ENCODE assay signal across 10 mouse cellular contexts in the genomic region with DNA sequence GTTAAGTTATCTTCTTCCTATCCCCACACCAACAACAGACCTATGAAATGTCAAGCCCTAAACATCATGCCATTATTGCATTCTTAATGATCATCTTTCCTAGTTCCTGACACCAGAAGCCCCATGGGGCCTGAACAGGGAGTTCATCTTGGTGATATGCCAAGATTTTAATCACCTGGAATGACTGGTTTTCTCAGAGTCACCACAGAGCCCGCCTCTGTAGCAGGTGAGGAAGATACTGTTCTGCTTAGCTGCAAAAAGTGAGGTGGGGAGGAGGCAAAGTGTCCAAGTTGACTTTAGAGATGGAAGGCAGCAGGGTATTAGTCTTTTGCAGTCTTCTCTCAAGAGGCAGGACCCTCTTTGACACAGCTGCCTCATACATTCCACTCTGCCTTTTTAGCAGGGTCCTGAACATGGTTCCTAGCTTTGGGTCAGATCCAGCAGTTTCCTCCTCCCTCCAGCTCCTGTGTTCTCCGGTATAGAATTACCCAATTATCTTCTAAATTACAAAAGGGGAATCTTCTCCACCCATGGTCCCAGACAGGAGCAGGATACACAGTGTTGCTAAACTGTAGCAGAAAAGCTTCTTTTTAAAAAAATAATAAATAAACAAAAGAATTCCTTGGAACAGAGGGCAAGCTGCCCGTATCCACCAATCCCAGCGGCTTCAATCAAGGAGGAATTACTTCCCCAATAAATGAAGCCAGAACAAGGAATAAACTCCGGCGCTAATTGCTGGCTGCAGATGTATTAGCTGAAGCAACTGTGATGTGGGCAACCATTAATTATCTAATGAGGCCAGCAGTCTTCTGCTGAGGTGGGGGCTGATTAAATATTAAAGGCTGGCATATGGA.
A peak's percentile ranks its signal among the peaks of the same experiment; 100 is the strongest.
DNase-seq lines count a peak whose midpoint lies in the region; ATAC-seq and TF ChIP-seq lines count a peak whose summit lies in the region.
"Had no signal": no experiment of that assay in that cellular context is flagged by ENCODE, and none has a peak within 500 bp of the region (broad histone marks: within the 10 kb centered on the region; RNA-seq: fewer than 3 reads in every experiment).

No protein-coding gene starts in this region.

- no peak overlapping the region for H3K4me2 ChIP-seq in neural tube, embryonic 11.5 days (ENCODE audit: low read depth)
- peak overlapping the region; percentile 28 for H3K4me2 ChIP-seq in forebrain, embryonic 13.5 days
- H3K4me2 ChIP-seq in hindbrain, postnatal 0 days (ENCODE audit: low read depth, low read length), result peak overlapping the region; percentile 21; the same call in 1 of the 2 replicates
- H3K4me2 ChIP-seq: liver, embryonic 15.5 days had no signal

- no peaks in the 10 kb centered on the region for H3K36me3 ChIP-seq in neural tube, embryonic 11.5 days (ENCODE audit: control insufficient read depth, insufficient read depth, low read length)
- H3K36me3 ChIP-seq in forebrain, embryonic 13.5 days (ENCODE audit: poor library complexity, severe bottlenecking), result no peaks in the 10 kb centered on the region
- H3K36me3 ChIP-seq in hindbrain, postnatal 0 days (ENCODE audit: insufficient read depth, low read length), result no peaks in the 10 kb centered on the region
- H3K36me3 ChIP-seq: liver, embryonic 15.5 days had no signal

- no peak for ATAC-seq in neural tube, embryonic 11.5 days (ENCODE audit: insufficient read depth, low FRiP score, low TSS enrichment)
- peak; percentile 92 for ATAC-seq in forebrain, embryonic 13.5 days
- no peak for ATAC-seq in hindbrain, postnatal 0 days
- ATAC-seq in granulocyte monocyte progenitor cell, adult 5-6 weeks (replicated peaks; ENCODE audit: poor library complexity, severe bottlenecking), result no peak
- no peak for ATAC-seq in megakaryocyte, adult 5-6 weeks (ENCODE audit: poor library complexity, severe bottlenecking)

- no peak overlapping the region for H3K9ac ChIP-seq in neural tube, embryonic 11.5 days (ENCODE audit: low read length)
- H3K9ac ChIP-seq in forebrain, embryonic 13.5 days, result no peak overlapping the region
- H3K9ac ChIP-seq in hindbrain, postnatal 0 days (replicated peaks; ENCODE audit: low read length), result no peak overlapping the region
- H3K9ac ChIP-seq: liver, embryonic 15.5 days had no signal

- TF ChIP-seq CTCF in hindbrain, postnatal 0 days (IDR thresholded peaks at IDR 0.05; ENCODE audit: low read depth), result no peak

- H3K27ac ChIP-seq in neural tube, embryonic 11.5 days (ENCODE audit: low read depth, low read length), result no peak overlapping the region
- H3K27ac ChIP-seq in forebrain, embryonic 13.5 days, result peak overlapping the region; percentile 70
- H3K27ac ChIP-seq in hindbrain, postnatal 0 days, result no peak overlapping the region
- H3K27ac ChIP-seq: liver, embryonic 15.5 days had no signal

- peak; percentile 15 for DNase-seq in neural tube, embryonic 11.5 days (ENCODE audit: low spot score)
- no peak for DNase-seq in neural tube, embryonic 10.5 days (ENCODE audit: extremely low spot score, low spot score)
- peak; percentile 38 for DNase-seq in hindbrain, postnatal 0 days (ENCODE audit: low spot score)
- peak; percentile 90 for DNase-seq in retina, postnatal 1 day
- DNase-seq in layer of hippocampus, postnatal 36 days, result no peak
- DNase-seq: kidney, adult 8-10 months had no signal

- no peaks in the 10 kb centered on the region for H3K27me3 ChIP-seq in neural tube, embryonic 11.5 days (ENCODE audit: control insufficient read depth, insufficient read depth, low read length)
- H3K27me3 ChIP-seq in forebrain, embryonic 13.5 days, result peaks cover 43% of the 10 kb centered on the region
- no peaks in the 10 kb centered on the region for H3K27me3 ChIP-seq in hindbrain, postnatal 0 days (ENCODE audit: insufficient read depth, low read length)
- H3K27me3 ChIP-seq: liver, embryonic 15.5 days had no signal

- 46% methylated on average over 6 of the region's 6 CpGs for WGBS in neural tube, embryonic 11.5 days
- 14% methylated on average over 6 of the region's 6 CpGs for WGBS in forebrain, embryonic 13.5 days
- WGBS in hindbrain, postnatal 0 days, result 23% methylated on average over 6 of the region's 6 CpGs

- H3K4me3 ChIP-seq in neural tube, embryonic 11.5 days (ENCODE audit: low read depth, low read length), result no peak overlapping the region
- H3K4me3 ChIP-seq in forebrain, embryonic 13.5 days, result no peak overlapping the region
- no peak overlapping the region for H3K4me3 ChIP-seq in hindbrain, postnatal 0 days (ENCODE audit: low read length)
- H3K4me3 ChIP-seq: liver, embryonic 15.5 days had no signal

- H3K4me1 ChIP-seq in neural tube, embryonic 11.5 days (ENCODE audit: control insufficient read depth, insufficient read depth, low read length), result no peaks in the 10 kb centered on the region
- H3K4me1 ChIP-seq in forebrain, embryonic 13.5 days, result peaks cover 21% of the 10 kb centered on the region
- H3K4me1 ChIP-seq in hindbrain, postnatal 0 days (ENCODE audit: insufficient read depth, low read length), result peaks cover 7% of the 10 kb centered on the region; the same call in 1 of the 2 replicates
- H3K4me1 ChIP-seq: liver, embryonic 15.5 days had no signal

- H3K9me3 ChIP-seq in neural tube, embryonic 11.5 days (ENCODE audit: control insufficient read depth, low read length), result no peaks in the 10 kb centered on the region
- H3K9me3 ChIP-seq in forebrain, embryonic 13.5 days (replicated peaks), result no peaks in the 10 kb centered on the region
- no peaks in the 10 kb centered on the region for H3K9me3 ChIP-seq in hindbrain, postnatal 0 days (ENCODE audit: low read length)
- H3K9me3 ChIP-seq: liver, embryonic 15.5 days had no signal

Comparison
In these comparisons a context has a peak if more than half of its experiments do, and no peak if none do; other contexts are left out.
1. DNase-seq: peak in neural tube, embryonic 11.5 days (single experiment), hindbrain, postnatal 0 days (single experiment) and retina, postnatal 1 day (single experiment); none in neural tube, embryonic 10.5 days (single experiment) and layer of hippocampus, postnatal 36 days (0 of 2).